ENCODE assay signal across 9 mouse cellular contexts in the genomic region with DNA sequence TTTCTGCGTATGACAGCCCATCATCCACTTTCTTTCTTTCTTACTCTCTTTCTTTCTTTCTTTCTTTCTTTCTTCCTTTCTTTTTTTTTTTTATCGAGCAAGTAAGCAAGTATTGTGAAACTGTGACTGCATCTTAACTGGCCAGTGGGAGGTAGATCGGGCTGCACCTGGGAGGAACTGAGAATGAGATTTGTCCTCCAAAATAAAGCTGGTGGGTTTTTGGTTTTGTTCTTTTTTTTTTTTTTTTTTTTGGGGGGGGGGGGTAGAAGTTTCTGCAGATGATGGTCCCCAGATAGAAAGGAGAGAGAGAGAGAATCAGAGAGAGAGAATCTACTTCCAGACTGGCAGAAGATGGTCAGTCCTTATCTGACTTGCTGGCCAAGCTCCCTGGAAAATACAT. TPM values are rescaled to one million over a fixed set of nuclear protein-coding genes. Genes with fewer than 3 reads are reported as not detected.
DNase-seq lines count a peak whose midpoint lies in the region; ATAC-seq lines count a peak whose summit lies in the region.
"Had no signal": no experiment of that assay in that cellular context is flagged by ENCODE, and none has a peak within 500 bp of the region (broad histone marks: within the 10 kb centered on the region; RNA-seq: fewer than 3 reads in every experiment).

No protein-coding gene starts in this region.

- DNase-seq in kidney, postnatal 25 days = no peak
- DNase-seq in embryonic facial prominence, embryonic 10.5 days (ENCODE audit: low spot score) = no peak
- DNase-seq in midbrain, embryonic 14.5 days = no peak
- no peak for DNase-seq in gastrocnemius, postnatal 4 days (ENCODE audit: low spot score in 2 of 2)
- no peak for DNase-seq in right cerebral cortex, adult 2 months (ENCODE audit: low spot score in 2 of 2)
- DNase-seq in kidney, postnatal 14 days = no peak

- H3K9ac ChIP-seq in kidney, embryonic 15.5 days = no peak overlapping the region
- H3K9ac ChIP-seq in hindbrain, embryonic 16.5 days (ENCODE audit: low read depth, low read length) = no peak overlapping the region; the same call in 1 of the 2 replicates
- peak overlapping the region; percentile 63; the same call in 1 of the 2 replicates for H3K9ac ChIP-seq in midbrain, embryonic 14.5 days (replicated peaks; ENCODE audit: low read length)

- 93% methylated on average over 3 of the region's 3 CpGs for WGBS in kidney, embryonic 15.5 days
- 90% methylated on average over 3 of the region's 3 CpGs for WGBS in embryonic facial prominence, embryonic 10.5 days
- WGBS in hindbrain, embryonic 16.5 days = 86% methylated on average over 3 of the region's 3 CpGs
- WGBS in midbrain, embryonic 14.5 days = 89% methylated on average over 3 of the region's 3 CpGs

- no peaks in the 10 kb centered on the region for H3K27me3 ChIP-seq in kidney, embryonic 15.5 days
- H3K27me3 ChIP-seq in embryonic facial prominence, embryonic 10.5 days (replicated peaks; ENCODE audit: low read depth, poor library complexity, severe bottlenecking) = no peaks in the 10 kb centered on the region
- no peaks in the 10 kb centered on the region for H3K27me3 ChIP-seq in hindbrain, embryonic 16.5 days (replicated peaks; ENCODE audit: control insufficient read depth, insufficient read depth, low read length)
- no peaks in the 10 kb centered on the region for H3K27me3 ChIP-seq in midbrain, embryonic 14.5 days (ENCODE audit: control insufficient read depth, insufficient read depth, low read length)
- H3K27me3 ChIP-seq: forebrain, embryonic 12.5 days had no signal

- no peak overlapping the region for H3K4me3 ChIP-seq in kidney, embryonic 15.5 days (replicated peaks)
- peak overlapping the region; percentile 76; the same call in 1 of the 2 replicates for H3K4me3 ChIP-seq in embryonic facial prominence, embryonic 10.5 days
- H3K4me3 ChIP-seq in hindbrain, embryonic 16.5 days (ENCODE audit: low read length) = no peak overlapping the region
- H3K4me3 ChIP-seq in midbrain, embryonic 14.5 days (replicated peaks; ENCODE audit: low read depth, low read length) = no peak overlapping the region

- H3K36me3 ChIP-seq in kidney, embryonic 15.5 days = peaks cover 18% of the 10 kb centered on the region
- H3K36me3 ChIP-seq in embryonic facial prominence, embryonic 10.5 days (replicated peaks) = peaks cover 21% of the 10 kb centered on the region
- peaks cover 9% of the 10 kb centered on the region for H3K36me3 ChIP-seq in hindbrain, embryonic 16.5 days (ENCODE audit: control insufficient read depth, insufficient read depth, low read length)
- peaks cover 17% of the 10 kb centered on the region for H3K36me3 ChIP-seq in midbrain, embryonic 14.5 days (ENCODE audit: control insufficient read depth, insufficient read depth, low read length)

- ATAC-seq in kidney, embryonic 15.5 days (replicated peaks; ENCODE audit: low FRiP score) = no peak
- ATAC-seq in hindbrain, embryonic 16.5 days = no peak
- ATAC-seq in midbrain, embryonic 14.5 days (ENCODE audit: low FRiP score, low TSS enrichment) = no peak

- no peaks in the 10 kb centered on the region for H3K9me3 ChIP-seq in kidney, embryonic 15.5 days (replicated peaks)
- no peaks in the 10 kb centered on the region for H3K9me3 ChIP-seq in embryonic facial prominence, embryonic 10.5 days
- no peaks in the 10 kb centered on the region for H3K9me3 ChIP-seq in hindbrain, embryonic 16.5 days (ENCODE audit: control insufficient read depth, low read length)
- no peaks in the 10 kb centered on the region for H3K9me3 ChIP-seq in midbrain, embryonic 14.5 days (ENCODE audit: control insufficient read depth, low read length)
- H3K9me3 ChIP-seq: forebrain, embryonic 12.5 days had no signal

- H3K27ac ChIP-seq in kidney, embryonic 15.5 days = peak overlapping the region; percentile 98; the same call in 1 of the 2 replicates
- H3K27ac ChIP-seq in embryonic facial prominence, embryonic 10.5 days (replicated peaks) = peak overlapping the region; percentile 94
- H3K27ac ChIP-seq in hindbrain, embryonic 16.5 days (ENCODE audit: low read depth, low read length) = peak overlapping the region; percentile 95; the same call in 1 of the 2 replicates
- no peak overlapping the region for H3K27ac ChIP-seq in midbrain, embryonic 14.5 days (replicated peaks; ENCODE audit: low read depth, low read length)

- peaks cover 30% of the 10 kb centered on the region for H3K4me1 ChIP-seq in kidney, embryonic 15.5 days
- H3K4me1 ChIP-seq in embryonic facial prominence, embryonic 10.5 days = peaks cover 28% of the 10 kb centered on the region
- peaks cover 29% of the 10 kb centered on the region for H3K4me1 ChIP-seq in hindbrain, embryonic 16.5 days (ENCODE audit: control insufficient read depth, insufficient read depth, low read depth, low read length)
- peaks cover 25% of the 10 kb centered on the region for H3K4me1 ChIP-seq in midbrain, embryonic 14.5 days (ENCODE audit: control insufficient read depth, insufficient read depth, low read length)

- H3K4me2 ChIP-seq in kidney, embryonic 15.5 days = no peak overlapping the region; the same call in 1 of the 2 replicates
- H3K4me2 ChIP-seq in hindbrain, embryonic 16.5 days (ENCODE audit: low read length) = no peak overlapping the region; the same call in 1 of the 2 replicates
- H3K4me2 ChIP-seq in midbrain, embryonic 14.5 days (ENCODE audit: low read length) = peak overlapping the region; percentile 70

RNA-seq across cellular contexts. Expression of gene Ttc41, which starts 1.5 kb away (rescaled TPM):
- polyA plus RNA-seq in kidney, embryonic 15.5 days (2015; fragmentation: Nextera tagmentation; extraction: Ambion mirVana) = 1.4 and 1.6 TPM in 2 replicates
- polyA plus RNA-seq in embryonic facial prominence, embryonic 10.5 days (2016; fragmentation: Nextera tagmentation; extraction: Ambion mirVana) = 2.2 and 2.9 TPM in 2 replicates
- polyA plus RNA-seq in hindbrain, embryonic 16.5 days (2015; fragmentation: Nextera tagmentation; extraction: Ambion mirVana) = 2.0 and 2.6 TPM in 2 replicates
- 0.61 and 2.5 TPM in 2 replicates for polyA plus RNA-seq in midbrain, embryonic 14.5 days (2014; fragmentation: Nextera tagmentation; extraction: Ambion mirVana)
- 1 to 10 TPM; 2.2 to 2.4 TPM for total RNA-seq in gastrocnemius, postnatal 4 days (2021)

RNA-seq across cellular contexts. Expression of gene Hsp90b1, which starts 1.8 kb away (rescaled TPM):
- 733 and 775 TPM in 2 replicates for polyA plus RNA-seq in kidney, embryonic 15.5 days (2015; fragmentation: Nextera tagmentation; extraction: Ambion mirVana)
- polyA plus RNA-seq in embryonic facial prominence, embryonic 10.5 days (2016; fragmentation: Nextera tagmentation; extraction: Ambion mirVana) = 594 and 621 TPM in 2 replicates
- polyA plus RNA-seq in hindbrain, embryonic 16.5 days (2015; fragmentation: Nextera tagmentation; extraction: Ambion mirVana) = 312 and 331 TPM in 2 replicates
- polyA plus RNA-seq in midbrain, embryonic 14.5 days (2014; fragmentation: Nextera tagmentation; extraction: Ambion mirVana) = 176 and 242 TPM in 2 replicates
- total RNA-seq in gastrocnemius, postnatal 4 days (2021) = 100 to 1,000 TPM; 260 to 268 TPM

RNA-seq across cellular contexts. Expression of gene Gm49358, which starts 56.6 kb away (rescaled TPM):
- polyA plus RNA-seq in kidney, embryonic 15.5 days (2015; fragmentation: Nextera tagmentation; extraction: Ambion mirVana) = not detected in 2 replicates
- polyA plus RNA-seq in embryonic facial prominence, embryonic 10.5 days (2016; fragmentation: Nextera tagmentation; extraction: Ambion mirVana) = not detected in 2 replicates
- polyA plus RNA-seq in hindbrain, embryonic 16.5 days (2015; fragmentation: Nextera tagmentation; extraction: Ambion mirVana) = not detected in 2 replicates
- 0.87 TPM in 1 of 2 replicates, not detected in the other for polyA plus RNA-seq in midbrain, embryonic 14.5 days (2014; fragmentation: Nextera tagmentation; extraction: Ambion mirVana)
- total RNA-seq in gastrocnemius, postnatal 4 days (2021) = 1 to 10 TPM; 4.6 to 6.6 TPM
- polyA plus RNA-seq: forebrain, embryonic 12.5 days had no signal
